Mouse (Mus musculus) liver, postnatal 0 days (tissue): ENCODE measurements around the gene Crip3. TPM values are rescaled to one million over a fixed set of nuclear protein-coding genes. Genes with fewer than 3 reads are reported as not detected.

Experiments
- ATAC-seq: fragments of 200-750 bp; cut with Nextera tagmentation; 2 replicates; pipeline ENCODE4 v1.8.0; 2017; ENCODE audit warnings: mild to moderate bottlenecking, moderate library complexity
- DNase-seq: peaks from one replicate; pipeline ENCODE4 v3.0.0-alpha.2; 2016
- H3K27ac ChIP-seq: fragments of 300-500 bp; sonication (generic); 2 replicates; pipeline ENCODE4 v1.5.1; 2014; ENCODE audit warnings: antibody characterized with exemption, moderate library complexity, mild to moderate bottlenecking, low read depth
- H3K27me3 ChIP-seq: fragments of 300-500 bp; sonication (generic); 2 replicates; pipeline ENCODE4 v1.6.1; 2014; ENCODE audit warnings: low read length, control low read depth, mixed read lengths; ENCODE audit not compliant: insufficient read depth
- H3K36me3 ChIP-seq: fragments of 300-500 bp; sonication (generic); replicated peaks from 2 replicates; pipeline ENCODE4 v1.6.1; 2014; ENCODE audit warnings: mild to moderate bottlenecking, control low read depth, low read length, moderate library complexity, mixed read lengths; ENCODE audit not compliant: insufficient read depth
- H3K4me1 ChIP-seq: fragments of 300-500 bp; sonication (generic); 2 replicates; pipeline ENCODE4 v1.6.1; 2014; ENCODE audit warnings: antibody characterized with exemption, mild to moderate bottlenecking, control low read depth; ENCODE audit not compliant: insufficient read depth
- H3K4me2 ChIP-seq: fragments of 300-500 bp; sonication (generic); 2 replicates; pipeline ENCODE4 v1.6.1; 2014; ENCODE audit warnings: low read depth, mild to moderate bottlenecking, low read length, moderate library complexity, mixed read lengths
- H3K4me3 ChIP-seq: fragments of 300-500 bp; sonication (generic); 2 replicates; pipeline ENCODE4 v1.5.1; 2014; ENCODE audit warnings: low read depth, low read length
- H3K9ac ChIP-seq: fragments of 300-500 bp; sonication (generic); replicated peaks from 2 replicates; pipeline ENCODE4 v1.6.1; 2014; ENCODE audit warnings: mild to moderate bottlenecking, moderate library complexity
- H3K9me3 ChIP-seq: fragments of 300-500 bp; sonication (generic); 2 replicates; pipeline ENCODE4 v1.6.1; 2016; ENCODE audit warnings: mild to moderate bottlenecking, control low read depth, low read length, mixed read lengths
- CTCF ChIP-seq: sonication (generic); IDR thresholded peaks from 2 replicates; pipeline ENCODE4 v1.5.1; 2016; ENCODE audit warnings: antibody characterized with exemption, low read depth
- EP300 ChIP-seq: IDR thresholded peaks from 2 replicates; pipeline ENCODE4 v1.6.1; 2016; ENCODE audit warnings: antibody characterized with exemption, low read depth, mild to moderate bottlenecking
- WGBS: fragments of 180-500 bp; shearing (Covaris S2); extraction: QIAGEN DNeasy Blood & Tissue Kit; methylation state at CpG from one replicate; pipeline ENCODE4 v1.1.7; 2014; ENCODE audit not compliant: insufficient replicate concordance; 5-methylcytosine and 5-hydroxymethylcytosine counted together
- polyA plus RNA-seq: library from polyadenylated mRNA; unstranded; fragments of >200 nt; fragmentation: Nextera tagmentation; extraction: Ambion mirVana; gene quantifications from 2 replicates; pipeline ENCODE4 v1.2.1, GENCODE M21; 2015

The Crip3 gene
- polyA plus RNA-seq, 1 experiment from 2014 or later, result not detected

- WGBS, result 9% methylated on average over 13 of the region's 13 CpGs
- DNase-seq, result no peak
- H3K27ac ChIP-seq, result no peak overlapping the region
- no peak for ATAC-seq
- peaks cover 10% of the 10 kb centered on the region for H3K4me1 ChIP-seq
- H3K4me2 ChIP-seq, result no peak overlapping the region
- H3K4me3 ChIP-seq, result no peak overlapping the region
- TF ChIP-seq CTCF (no peak), EP300 (no peak)
- peaks cover 47% of the 10 kb centered on the region for H3K27me3 ChIP-seq
- H3K36me3 ChIP-seq, result no peaks in the 10 kb centered on the region
- no peak overlapping the region for H3K9ac ChIP-seq
- H3K9me3 ChIP-seq, result no peaks in the 10 kb centered on the region
Measured at GRCm38 (mm10) chr17:46453302-46453948, 24.7 kb downstream of the Crip3 start.

GRCm38 (mm10) chr17:46453970-46454411, 25.3 kb downstream of the Crip3 start:
- Histone ChIP-seq H3K36me3 (no peaks in the 10 kb centered on the region), H3K9me3 (no peaks in the 10 kb centered on the region), H3K4me2 (0 out of 2 replicates have a peak overlapping the region, but pooled peaks have one; percentile 29), H3K4me1 (peaks cover 10% of the 10 kb centered on the region), H3K27me3 (peaks cover 49% of the 10 kb centered on the region), H3K9ac (no peak overlapping the region), H3K27ac (no peak overlapping the region), H3K4me3 (no peak overlapping the region; the same call in 1 of the 2 replicates)
- ATAC-seq, result no peak
- 5% methylated on average over 26 of the region's 26 CpGs for WGBS
- no peak for TF ChIP-seq EP300
- no peak for TF ChIP-seq CTCF
- DNase-seq, result no peak

- 7% methylated on average over 9 of the region's 9 CpGs for WGBS
- no peak for DNase-seq
- no peaks in the 10 kb centered on the region for H3K36me3 ChIP-seq
- H3K27me3 ChIP-seq, result peaks cover 53% of the 10 kb centered on the region
- no peak for TF ChIP-seq EP300
- no peak for TF ChIP-seq CTCF
- no peak overlapping the region for H3K9ac ChIP-seq
- H3K4me3 ChIP-seq, result no peak overlapping the region
- H3K9me3 ChIP-seq, result no peaks in the 10 kb centered on the region
- no peak overlapping the region for H3K27ac ChIP-seq
- H3K4me1 ChIP-seq, result peaks cover 10% of the 10 kb centered on the region
- 0 out of 2 replicates have a peak overlapping the region, but pooled peaks have one; percentile 51 for H3K4me2 ChIP-seq
- ATAC-seq, result no peak
Measured at GRCm38 (mm10) chr17:46454539-46454938, 25.8 kb downstream of the Crip3 start.

- peaks cover 10% of the 10 kb centered on the region for H3K4me1 ChIP-seq
- H3K27me3 ChIP-seq, result peaks cover 60% of the 10 kb centered on the region
- H3K36me3 ChIP-seq, result no peaks in the 10 kb centered on the region
- ATAC-seq, result no peak
- no peak overlapping the region for H3K9ac ChIP-seq
- no peaks in the 10 kb centered on the region for H3K9me3 ChIP-seq
- DNase-seq, result peak; percentile 52
- TF ChIP-seq CTCF (no peak), EP300 (no peak)
- peak overlapping the region; percentile 51 for H3K4me2 ChIP-seq
- H3K4me3 ChIP-seq, result peak overlapping the region; percentile 14; the same call in 1 of the 2 replicates
- no peak overlapping the region for H3K27ac ChIP-seq
- 1% methylated on average over 33 of the region's 33 CpGs for WGBS
Measured at GRCm38 (mm10) chr17:46455110-46455691, 26.5 kb downstream of the Crip3 start.

GRCm38 (mm10) chr17:46457791-46458190, 29.1 kb downstream of the Crip3 start:
- peaks cover 13% of the 10 kb centered on the region for H3K4me1 ChIP-seq
- WGBS, result 9% methylated on average over 10 of the region's 10 CpGs
- H3K36me3 ChIP-seq, result no peaks in the 10 kb centered on the region
- no peaks in the 10 kb centered on the region for H3K9me3 ChIP-seq
- TF ChIP-seq EP300 (no peak), CTCF (peak; percentile 63)
- no peak overlapping the region for H3K9ac ChIP-seq
- H3K27ac ChIP-seq, result no peak overlapping the region
- ATAC-seq, result no peak
- no peak overlapping the region for H3K4me2 ChIP-seq
- H3K27me3 ChIP-seq, result peaks cover 70% of the 10 kb centered on the region
- no peak overlapping the region for H3K4me3 ChIP-seq
- peak; percentile 60 for DNase-seq

GRCm38 (mm10) chr17:46458439-46458838, 29.7 kb downstream of the Crip3 start:
- Histone ChIP-seq H3K36me3 (no peaks in the 10 kb centered on the region), H3K4me3 (no peak overlapping the region), H3K9ac (no peak overlapping the region), H3K27me3 (peaks cover 66% of the 10 kb centered on the region), H3K4me1 (peaks cover 7% of the 10 kb centered on the region), H3K4me2 (no peak overlapping the region), H3K27ac (no peak overlapping the region), H3K9me3 (no peaks in the 10 kb centered on the region)
- no peak for DNase-seq
- 41% methylated on average over 3 of the region's 3 CpGs for WGBS
- TF ChIP-seq EP300 (no peak), CTCF (no peak)
- no peak for ATAC-seq
